Mouse (Mus musculus) megakaryocyte, embryonic 14.5 days (primary cell): Measurements from ENCODE around the gene Rnf40.

Experiments used
- FLI1 ChIP-seq: IDR thresholded peaks from 2 replicates; pipeline ENCODE4 v1.6.1; 2012; ENCODE audit warnings: low read length, inconsistent platforms, mixed read lengths
- GATA1 ChIP-seq: IDR thresholded peaks from 3 replicates; pipeline ENCODE4 v1.6.1; 2012; ENCODE audit warnings: mixed read lengths, low read length, inconsistent platforms, borderline replicate concordance

- TF ChIP-seq FLI1, result no peak
- TF ChIP-seq GATA1, result no peak
Measured at GRCm38 (mm10) chr7:127642254-127642653, 53.7 kb downstream of the Rnf40 start.
